Mouse (Mus musculus): Measurements from ENCODE around the gene Pbrm1.
A peak's percentile ranks its signal among the peaks of the same experiment; 100 is the strongest.

The Pbrm1 gene

DNA sequence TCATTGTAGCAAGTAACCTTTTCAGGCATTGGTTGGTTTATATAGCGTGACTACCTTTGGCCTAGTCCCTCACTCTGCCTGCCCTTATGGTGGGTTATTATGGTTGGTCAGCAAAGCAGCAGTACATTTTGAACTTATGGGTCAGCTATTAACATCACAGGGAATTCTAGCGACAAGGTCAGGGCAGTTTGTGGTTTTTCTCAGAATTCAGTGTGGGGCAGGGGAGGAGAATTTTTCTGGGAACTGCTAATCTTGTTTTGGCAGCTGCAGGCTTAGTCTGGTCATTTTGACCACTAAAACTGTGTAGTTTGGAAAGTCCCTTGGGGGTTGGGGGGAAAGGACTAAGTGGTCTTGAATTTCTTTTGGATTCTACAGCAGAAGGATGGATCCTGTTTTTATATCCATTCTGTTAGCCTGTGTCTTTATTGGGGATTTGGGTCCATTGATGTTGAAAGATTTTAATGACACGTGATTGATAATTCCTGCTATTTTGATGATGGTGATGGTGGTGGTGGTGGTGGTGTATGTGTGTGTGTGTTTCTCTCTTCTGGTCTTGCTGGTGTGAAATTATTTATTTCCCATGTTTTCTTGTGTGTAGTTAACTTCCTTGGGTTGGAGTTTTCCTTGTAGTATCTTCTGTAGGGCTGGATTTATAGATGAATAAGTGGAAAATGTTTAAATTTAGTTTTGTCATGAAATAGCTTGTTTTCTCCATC is 60.5 kb downstream of the Pbrm1 start:
- DNase-seq (ENCODE audit: low spot score in 2 of 2), result no peak

DNA sequence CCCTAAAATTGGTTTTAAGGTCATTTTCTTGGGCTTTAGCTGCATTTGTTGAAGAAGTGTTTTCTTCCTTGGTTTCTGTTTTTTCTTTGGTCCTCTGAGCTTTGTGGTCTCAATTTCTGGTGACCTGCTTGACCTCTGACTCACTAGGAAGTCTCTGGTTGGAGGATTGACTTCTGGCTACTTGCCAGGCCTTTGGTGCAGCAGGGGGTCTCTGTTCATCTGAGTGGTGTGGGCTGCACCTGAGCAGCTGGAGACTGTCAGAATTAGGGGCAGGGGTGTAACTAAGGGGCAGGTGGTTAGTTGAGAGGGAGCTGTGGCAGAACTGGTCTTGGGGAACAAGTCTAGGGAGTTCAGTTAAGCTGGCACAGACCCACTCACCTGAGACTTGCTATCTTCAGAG is 62.2 kb downstream of the Pbrm1 start:
- no peak for DNase-seq (ENCODE audit: low spot score in 2 of 2)

DNA sequence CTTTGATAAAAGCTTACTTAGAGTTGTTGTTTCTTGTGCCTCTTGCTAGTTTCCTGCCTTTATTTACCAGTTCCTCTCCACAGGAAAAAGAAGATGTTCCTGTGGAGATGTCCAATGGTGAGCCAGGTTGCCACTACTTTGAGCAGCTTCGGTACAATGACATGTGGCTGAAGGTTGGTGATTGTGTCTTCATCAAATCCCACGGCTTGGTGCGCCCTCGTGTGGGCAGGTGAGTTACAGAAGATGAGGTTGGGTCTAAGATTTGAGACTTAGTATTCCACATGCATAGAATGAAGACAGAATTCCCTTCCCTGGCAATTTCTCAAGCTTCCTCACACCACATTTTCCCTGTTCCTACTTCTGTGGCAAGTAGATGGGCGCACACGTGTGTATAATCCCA is 68.5 kb downstream of the Pbrm1 start:
- DNase-seq (ENCODE audit: low spot score in 2 of 2), result no peak

DNA sequence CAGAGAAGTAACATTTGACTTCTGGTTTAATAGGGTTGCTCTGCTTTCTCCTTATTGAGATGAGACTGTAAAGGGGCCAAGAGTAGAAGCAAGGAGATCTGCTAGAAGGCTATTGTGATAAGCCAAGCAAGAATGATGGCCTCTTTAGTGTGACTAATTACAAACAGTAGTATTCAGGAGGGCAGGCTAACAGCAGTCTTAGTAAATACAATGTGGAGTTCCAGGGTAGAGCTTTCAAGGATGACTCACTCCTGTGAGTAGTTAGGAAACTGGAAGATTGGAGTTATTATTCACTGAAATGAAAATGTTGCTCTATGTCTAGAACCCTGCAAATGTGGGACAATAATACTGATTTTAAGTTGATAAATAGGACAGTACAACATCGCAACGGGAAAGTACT is 69.6 kb downstream of the Pbrm1 start:
- no peak for DNase-seq (ENCODE audit: low spot score in 2 of 2)

DNA sequence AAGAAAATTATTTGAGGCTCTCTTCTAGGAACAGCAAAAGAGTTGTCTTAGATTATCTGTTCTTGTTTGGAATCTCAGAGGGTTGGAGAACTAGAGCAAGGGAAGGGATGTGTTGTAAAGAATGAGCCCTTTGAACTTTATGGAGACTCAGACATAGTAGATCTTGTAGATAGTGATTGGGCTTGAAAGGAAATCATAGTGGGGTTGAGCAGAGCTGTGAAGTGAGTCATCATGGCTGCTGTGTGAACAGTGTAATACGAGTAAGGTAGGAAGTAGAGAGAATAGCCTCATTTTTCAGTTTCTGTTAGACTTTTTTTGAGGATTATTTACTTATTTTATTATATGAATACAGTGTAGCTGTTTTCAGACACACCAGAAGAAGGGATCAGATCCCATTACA is 71.0 kb downstream of the Pbrm1 start:
- DNase-seq (ENCODE audit: low spot score in 2 of 2), result no peak

DNA sequence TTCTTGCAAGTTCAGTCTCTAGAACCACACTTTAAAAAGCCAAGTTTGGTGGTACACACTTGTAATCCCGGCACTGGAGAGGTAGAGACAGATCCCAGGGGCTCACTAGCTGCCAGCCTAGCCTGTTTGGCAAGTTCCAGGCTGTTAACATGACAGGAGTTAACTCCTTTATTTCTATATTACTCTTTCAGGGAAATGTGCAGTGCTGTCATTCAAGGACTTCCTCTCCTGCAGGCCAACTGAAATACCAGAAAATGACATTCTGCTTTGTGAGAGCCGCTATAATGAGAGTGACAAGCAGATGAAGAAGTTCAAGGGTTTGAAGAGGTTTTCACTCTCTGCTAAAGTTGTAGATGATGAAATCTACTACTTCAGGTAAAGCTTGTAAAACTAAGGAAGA is 86.2 kb downstream of the Pbrm1 start:
- DNase-seq (ENCODE audit: low spot score in 2 of 2), result no peak

DNA sequence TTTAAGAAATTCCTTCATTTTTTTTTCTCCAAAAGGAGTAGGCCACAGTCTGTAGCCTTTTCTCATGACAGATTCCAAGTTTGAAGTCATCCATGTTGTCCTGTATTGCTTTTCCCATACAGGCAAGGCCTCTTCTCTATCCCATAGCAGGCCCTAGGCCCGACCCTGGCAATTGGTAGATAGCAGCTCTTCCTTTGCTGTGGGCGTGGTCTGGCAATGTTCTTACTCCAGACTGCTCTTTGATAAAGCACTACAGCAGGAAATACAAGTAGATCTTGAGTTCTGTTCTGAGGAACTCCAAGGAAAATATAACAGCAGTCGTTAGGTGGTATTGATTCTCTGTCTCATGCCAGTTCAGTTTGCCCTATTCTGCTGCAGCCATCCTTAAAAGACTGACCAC is 91.7 kb downstream of the Pbrm1 start:
- DNase-seq (ENCODE audit: low spot score in 2 of 2), result no peak

DNA sequence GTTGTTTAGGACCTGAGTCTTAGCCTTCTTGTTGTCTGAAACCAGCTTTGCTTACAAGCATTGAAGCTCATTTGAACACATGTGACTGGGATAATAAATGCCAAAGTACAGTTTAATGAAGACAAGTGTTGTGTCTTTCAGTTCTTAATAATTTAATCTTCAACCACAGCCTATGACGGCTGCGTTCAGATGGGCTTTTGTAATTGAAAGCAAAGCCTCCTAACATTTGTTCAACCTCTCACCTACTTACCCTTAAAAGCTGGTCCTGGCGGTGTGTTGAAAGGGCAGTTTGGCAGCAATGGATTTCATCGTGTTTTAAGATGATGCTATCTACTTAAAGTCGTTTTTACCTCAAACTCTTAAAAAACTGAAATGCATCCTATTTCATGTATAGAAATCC is 93.2 kb downstream of the Pbrm1 start:
- DNase-seq (ENCODE audit: low spot score in 2 of 2), result no peak

DNA sequence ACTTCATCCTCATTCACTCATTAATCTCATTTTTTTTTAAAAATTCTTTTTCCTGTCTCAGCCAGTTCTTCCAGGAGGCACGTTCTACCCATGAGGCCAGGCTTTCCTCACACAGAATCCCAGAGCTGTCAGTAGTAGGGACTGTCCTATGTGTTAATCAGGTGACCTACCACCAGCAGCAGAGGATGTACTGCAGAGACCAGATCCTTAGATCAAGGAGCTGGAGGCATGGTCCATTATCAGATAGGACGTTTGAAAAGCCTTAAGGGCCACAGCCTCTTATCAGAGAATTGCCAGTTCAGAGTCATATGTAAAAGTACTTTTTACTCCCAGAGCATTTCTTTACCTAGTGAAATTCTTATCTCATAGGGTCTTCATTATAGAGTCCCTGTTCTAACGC is 95.1 kb downstream of the Pbrm1 start:
- DNase-seq (ENCODE audit: low spot score in 2 of 2), result no peak

DNA sequence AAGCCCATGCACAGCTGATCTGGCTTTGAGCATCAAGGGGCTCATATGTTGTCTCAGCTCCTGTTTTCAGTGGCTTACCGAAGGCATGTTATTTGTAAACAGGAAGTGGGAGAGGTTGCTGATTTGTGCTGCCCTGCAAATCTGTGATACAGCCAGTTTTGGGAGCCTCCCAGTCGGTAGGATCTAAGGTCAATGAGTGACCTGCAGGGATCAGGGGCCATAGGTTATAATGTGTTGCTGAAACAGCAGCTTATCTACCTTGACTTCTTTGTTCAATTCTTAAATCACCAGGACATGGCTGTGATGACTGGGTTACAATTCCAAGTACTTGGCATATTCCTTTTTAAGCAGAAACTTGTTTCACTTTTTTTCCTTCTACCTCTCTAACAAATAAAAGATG is 96.6 kb downstream of the Pbrm1 start:
- no peak for DNase-seq (ENCODE audit: low spot score in 2 of 2)

DNA sequence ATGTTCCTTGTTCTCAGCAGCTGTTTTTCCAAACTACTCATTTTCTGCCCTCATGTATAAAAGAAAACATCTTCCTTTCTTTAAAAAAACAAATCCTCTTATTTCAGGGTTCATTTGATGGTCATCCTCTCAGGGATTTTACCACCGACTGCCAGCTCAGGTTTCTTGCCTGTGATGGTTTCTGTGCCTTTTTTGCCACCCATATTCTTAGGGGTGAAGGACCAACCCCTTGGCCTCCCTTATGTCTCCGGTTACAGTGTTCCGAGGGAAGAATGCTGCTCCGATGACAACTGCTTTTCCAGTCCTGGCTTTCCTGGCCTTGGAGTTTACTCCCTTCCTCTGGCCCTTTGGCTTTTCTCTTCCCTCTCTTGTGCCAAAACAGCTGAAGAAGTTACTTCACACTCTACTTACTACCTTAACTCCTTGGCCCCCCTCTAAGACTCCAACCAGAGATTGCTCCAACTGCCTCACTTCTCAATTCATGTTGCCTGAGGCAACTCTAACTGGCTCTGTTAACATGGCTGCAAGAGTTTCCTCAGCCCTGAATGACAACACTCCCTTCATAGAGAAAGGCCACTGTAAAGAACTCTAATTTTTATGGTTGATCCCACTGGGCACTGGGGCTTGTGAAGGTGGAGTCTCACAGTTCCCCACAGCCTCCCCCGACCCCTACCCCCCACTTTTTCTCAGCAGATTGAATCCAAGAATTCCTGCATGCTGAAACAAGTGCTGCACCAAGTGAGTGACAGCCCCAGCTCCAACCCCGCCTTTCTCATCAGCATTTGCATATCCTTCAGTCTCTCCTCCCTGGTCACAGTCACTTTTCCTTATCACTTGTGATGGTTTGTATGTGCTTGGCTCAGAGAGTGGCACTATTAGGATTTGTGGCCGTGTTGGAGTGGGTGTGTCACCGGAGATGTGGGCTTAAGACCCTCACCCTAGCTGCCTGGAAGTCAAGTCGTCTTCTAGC is 106.5 kb downstream of the Pbrm1 start:
- DNase-seq (ENCODE audit: low spot score in 2 of 2), result peak in 1 of 2 experiments; percentile 18

DNA sequence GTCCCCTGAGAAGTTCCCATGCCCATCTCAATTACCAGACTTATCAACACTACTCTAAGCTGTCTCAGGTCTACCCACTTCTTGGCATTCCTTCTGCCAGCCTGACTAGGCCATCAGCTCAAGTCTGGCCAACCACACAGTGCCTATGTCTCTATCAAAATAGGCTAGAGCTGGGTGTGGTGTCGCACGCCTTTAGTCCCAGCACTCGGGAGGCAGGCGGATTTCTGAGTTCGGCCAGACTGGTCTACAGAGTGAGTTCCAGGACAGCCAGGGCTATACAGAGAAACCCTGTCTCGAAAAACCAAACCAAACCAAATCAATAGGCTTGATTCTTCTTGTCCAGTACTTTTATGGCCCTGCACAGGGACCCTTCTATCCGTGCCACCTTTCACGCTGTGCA is 107.9 kb downstream of the Pbrm1 start:
- DNase-seq (ENCODE audit: low spot score in 2 of 2), result no peak

DNA sequence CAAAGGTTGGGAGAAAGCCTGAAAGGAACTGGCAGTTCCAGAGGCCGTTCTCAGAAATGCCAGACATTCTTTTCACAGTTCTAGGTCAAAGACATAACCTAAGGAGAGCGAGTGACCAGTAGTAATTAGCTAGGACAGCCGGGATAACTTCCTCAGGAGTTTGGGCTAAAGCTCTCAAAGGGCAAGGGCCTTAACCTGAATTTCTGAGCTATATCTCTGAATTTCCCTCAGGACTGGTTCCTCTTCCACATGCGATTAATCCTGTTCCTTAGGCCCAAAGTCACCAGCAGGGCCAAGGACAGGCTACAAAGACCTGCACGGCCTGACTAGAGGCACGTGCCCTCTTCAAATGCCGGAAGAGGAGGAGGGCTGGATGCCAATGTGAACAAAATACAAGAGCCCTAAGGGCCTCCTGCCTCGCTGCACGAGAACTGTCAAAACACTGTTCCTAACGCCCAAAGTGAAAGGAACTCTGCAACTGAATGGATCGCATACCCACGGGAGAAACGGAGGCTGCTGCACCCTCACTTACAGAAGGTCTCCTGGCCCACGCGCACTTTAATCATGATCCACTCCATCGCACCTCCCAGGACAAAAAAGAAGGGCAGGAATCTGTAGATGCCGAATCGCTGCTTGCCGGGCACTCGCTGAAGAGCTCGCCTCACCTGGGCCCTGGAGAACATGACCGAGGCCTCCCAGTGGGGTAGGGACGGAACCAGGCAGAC is 109.3 kb downstream of the Pbrm1 start:
- DNase-seq (ENCODE audit: low spot score in 2 of 2), result peak in 1 of 2 experiments; percentile 32

DNA sequence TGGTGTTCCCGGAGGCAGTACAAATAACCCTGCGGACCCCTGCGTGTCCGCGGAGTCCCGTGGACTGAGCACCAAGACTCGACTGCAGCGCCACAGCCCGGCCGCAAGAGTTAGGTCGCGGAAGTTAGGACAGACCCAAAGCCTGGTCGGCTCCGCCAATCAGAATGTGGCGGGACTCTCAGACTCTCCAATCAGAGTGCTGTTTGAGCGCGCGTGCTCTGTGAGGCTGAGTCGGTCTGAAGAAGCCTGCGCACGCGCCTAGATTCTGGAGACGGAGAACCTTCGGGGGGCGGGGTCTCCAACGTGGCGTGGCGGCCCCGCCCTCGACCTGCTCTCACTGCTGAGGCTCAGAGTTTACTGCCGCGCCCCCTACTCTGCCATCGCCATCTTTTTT is 109.9 kb downstream of the Pbrm1 start, which contains the start of gene Smim4:
Smim4 (minus strand) TSS at position 131 of the 394 bp plus-strand sequence.
- DNase-seq (ENCODE audit: low spot score in 2 of 2), result peak; percentile 96 to 97

DNA sequence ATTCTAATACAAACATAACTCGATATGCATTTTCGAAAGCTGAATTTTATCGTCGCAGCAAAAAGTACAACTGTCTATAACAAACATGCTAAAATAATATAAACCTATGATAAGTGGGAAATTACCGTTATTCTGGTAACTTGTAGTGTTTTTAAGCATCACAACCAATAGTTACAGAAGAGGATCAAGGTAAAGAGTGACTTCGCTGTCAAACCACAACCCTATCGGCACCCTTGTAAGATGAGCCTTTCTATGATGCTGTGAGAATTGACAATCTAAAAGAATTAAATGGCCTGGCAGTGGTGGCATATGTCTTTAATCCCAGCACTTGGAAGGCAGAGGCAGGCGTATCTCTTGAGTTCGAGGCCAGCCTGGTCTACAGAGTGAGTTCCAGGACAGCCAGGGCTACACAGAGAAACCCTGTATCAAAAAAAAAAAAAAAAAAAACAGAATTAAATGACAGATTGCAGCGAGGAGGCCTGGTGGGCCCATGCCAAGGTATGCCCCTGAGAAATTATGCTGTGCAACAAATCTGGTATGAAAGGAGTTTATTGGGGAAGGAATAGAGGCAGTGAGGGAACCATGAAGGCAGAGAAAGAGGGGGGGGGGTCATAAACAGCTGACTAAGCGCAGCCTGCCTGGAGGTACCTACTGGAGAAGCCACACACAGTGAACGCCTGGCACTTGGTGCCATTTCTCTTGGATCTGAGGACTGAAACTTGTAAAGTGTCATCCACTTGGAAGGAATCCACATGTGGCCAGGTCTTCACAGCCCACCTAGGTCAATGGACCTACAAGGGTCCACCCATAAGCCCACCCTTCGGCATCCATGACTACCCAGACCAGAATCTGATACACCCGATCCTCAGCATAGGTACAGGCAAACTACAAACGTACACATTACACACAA is 110.6 kb downstream of the Pbrm1 start:
- no peak for DNase-seq (ENCODE audit: low spot score in 2 of 2)

DNA sequence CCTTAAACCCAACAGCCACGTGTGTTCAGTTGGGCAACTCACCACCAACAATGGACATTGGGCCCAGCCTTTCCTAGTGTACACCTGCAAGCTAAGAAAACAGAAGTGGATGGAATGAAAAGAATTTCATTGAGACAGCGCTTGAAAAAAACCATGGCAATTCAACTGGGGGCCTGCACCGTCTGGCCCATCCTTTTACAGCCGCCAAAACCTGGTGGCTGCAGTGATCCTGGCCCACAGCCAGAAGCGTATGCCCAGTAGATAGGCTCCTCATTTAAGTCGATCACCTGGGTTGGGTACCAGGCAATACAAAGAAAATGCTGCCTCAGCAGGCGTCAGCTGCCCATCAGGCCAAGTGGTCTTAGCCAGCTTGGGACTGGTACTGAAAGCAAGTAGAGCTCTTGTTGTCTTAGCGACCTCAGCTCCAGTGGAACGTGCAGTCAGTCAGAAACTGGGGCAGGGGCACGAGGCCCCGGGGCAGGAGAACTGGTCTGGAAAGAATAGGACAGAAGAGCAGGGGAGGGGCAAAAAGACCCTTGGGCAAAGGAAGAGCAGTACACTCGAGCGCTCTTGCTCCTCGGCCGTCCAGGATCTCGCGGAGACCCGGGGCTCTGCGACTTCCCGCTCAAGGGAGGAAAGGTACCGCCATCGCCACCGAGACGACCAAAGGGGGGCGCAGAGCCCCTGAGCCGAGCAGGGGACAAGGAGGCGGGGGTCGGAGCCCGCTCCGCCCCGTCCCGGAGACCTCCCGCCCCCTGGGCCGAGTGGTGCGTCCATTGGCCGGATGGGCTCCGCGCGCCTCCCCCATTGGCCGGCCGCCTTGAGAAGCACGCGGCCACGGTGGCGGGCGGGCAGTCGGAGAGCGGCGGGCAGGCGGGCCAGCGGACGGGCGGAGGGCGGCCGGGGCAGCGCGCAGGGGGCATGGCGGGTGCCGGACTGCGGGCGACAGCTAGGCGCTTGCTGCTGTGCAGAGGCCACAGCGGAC is 111.6 kb downstream of the Pbrm1 start, which contains the start of gene Nt5dc2:
Nt5dc2 (plus strand) TSS at position 818 of the 985 bp plus-strand sequence.
- peak; percentile 87 to 90 for DNase-seq (ENCODE audit: low spot score in 2 of 2)

DNA sequence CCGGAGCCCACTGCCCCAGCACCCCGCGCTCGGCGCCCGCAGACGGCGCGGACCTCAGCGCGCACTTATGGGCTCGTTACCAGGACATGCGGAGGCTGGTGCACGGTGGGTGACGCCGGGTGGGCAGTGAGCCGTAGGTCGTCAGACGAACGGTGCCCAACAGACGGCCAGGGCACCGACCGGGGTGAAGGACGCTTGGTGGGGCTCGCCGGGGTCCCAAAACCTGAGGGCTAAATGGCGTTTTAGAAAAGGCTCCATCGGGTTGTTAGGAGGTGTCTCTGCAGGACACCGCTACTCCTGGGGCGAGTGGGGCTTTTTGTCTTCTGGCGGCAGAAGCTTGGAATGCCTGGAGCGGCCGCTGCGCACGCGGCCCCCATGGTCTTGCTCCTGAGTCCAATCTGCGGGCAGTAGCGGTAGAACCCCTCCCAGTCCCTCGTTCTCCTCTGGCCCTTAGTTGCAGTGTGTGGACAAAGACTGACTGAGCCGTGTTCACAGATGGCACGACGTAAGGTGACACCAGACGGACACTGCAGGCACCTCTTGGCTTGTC is 112.4 kb downstream of the Pbrm1 start:
- peak in 1 of 2 experiments; percentile 25 for DNase-seq (ENCODE audit: low spot score in 2 of 2)

DNA sequence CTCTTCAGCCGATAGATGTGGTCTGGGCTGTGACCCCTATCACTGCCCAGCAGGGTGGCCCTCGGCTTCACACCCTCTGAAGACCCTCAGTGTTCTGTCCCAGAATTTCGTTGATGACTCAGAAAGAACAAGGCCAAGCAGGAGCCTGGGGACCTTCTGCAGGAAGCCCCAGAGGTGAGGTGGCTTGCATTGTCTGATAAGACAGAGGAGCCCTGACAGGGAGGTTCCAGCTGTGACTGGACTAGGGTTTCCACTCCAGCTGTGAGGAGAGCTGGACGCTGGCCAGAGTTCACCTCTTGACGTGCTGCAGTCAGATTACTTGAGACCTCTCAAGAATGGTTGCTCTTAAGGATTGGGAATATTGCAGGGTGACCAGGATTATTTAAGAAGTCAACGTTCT is 113.1 kb downstream of the Pbrm1 start:
- peak in 1 of 2 experiments; percentile 18 for DNase-seq (ENCODE audit: low spot score in 2 of 2)

DNA sequence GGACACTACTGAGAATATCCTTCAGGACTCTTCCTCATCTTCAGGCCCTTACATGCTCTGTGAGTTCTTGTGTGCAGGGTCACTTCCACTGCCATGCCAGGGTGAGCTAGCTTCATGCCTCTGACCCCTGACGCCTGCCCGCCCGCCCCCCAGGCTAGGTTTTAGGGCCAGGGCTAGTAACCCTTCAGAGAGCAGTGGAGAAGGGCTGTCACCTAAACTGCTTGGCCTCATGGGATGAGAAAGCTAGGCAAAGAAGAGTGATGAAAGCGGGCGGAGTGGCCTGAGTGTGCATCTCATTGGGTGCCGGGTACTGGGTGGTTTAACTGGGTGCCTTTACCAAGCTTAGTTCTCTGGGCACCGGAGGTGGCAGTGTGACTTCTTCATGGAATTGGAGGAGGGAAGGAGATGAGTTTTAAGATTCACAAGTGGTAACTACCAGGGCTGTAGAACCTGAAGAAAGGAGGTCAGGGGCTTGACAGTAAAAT is 113.6 kb downstream of the Pbrm1 start:
- peak; percentile 16 to 46 for DNase-seq (ENCODE audit: low spot score in 2 of 2)

Measured in urinary bladder, postnatal 4 days (tissue).